Mouse (Mus musculus): Measurements from ENCODE around the gene Cd276.

The Cd276 gene

DNA sequence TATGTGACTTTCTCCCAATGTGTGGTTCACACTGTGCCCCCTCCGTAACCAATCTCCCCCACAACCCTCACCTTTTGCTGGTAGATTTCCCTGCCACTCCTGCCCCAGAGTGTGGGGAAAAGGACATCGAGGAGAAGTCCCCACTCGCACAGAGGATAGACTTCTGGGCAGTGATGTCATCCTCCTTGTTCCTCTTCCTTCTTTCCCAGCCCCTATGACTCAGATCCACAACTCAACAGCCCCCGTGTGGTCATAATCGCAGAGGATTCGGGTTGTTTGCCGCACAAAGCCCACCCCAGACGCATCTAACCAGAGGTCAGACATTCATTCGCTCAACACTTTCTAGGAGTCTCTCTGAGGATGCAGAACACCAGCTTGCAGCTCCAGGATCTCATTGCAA, 3.2 kb downstream of the Cd276 start:
- no peak for DNase-seq (ENCODE audit: low spot score in 2 of 2)

DNA sequence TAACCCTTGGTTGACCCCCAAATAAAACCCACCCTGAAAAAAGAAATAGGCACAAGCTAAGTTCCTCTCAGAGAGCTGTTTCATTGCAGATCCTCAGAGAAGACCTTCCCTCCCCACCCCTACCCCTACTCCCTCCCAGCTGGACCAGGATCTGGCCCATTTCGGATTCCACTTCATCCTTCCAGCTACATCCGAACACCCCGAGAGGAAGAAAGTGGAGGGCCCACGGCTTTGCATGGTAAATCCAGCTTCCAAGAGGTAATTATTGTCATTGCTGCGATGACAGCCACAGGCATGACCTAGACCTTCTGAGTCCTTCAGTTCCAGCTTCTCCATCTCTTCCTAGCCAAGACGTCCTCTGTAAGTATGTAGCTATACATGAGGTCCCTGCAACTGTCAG, 4.3 kb downstream of the Cd276 start:
- DNase-seq (ENCODE audit: low spot score in 2 of 2): no peak

DNA sequence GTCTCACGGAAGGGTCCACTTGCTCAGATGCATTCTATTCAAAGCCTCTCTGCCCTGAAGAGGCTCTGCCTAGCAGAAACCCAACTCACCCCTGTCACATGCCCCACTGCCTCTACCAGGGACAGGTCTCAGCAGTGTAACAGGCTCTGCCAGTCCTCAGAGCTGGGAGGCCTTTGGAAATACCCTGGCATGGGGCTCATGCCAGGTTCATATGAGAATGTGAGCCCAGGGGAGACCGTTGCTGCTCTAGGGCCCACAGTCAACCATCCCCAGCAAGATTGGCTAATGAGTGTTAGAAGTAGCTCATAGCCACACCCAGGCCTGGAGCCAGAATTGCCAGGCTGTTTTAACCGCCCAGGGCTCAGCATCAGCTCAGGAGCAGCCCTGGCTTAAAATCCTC, 5.5 kb downstream of the Cd276 start:
- no peak for DNase-seq (ENCODE audit: low spot score in 2 of 2)

DNA sequence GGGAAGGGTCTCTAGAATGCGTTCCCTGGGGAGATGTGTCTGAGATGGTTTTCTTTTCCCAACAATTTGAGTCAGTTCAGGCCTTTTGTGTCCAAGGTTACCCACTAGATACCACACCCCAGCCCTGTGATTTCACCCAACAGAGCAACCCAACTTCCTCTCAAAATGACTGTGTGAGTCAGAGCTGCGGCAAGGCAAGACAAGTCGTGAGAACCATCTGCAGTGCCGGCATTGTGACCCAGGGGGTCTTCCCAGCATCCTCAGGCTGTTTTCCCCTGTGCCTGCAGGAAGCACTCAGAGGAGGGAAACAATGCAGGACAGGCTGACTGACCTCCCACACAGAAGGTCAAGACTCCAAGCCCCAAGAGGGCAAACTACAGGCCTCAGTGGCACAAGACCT, 6.3 kb downstream of the Cd276 start:
- DNase-seq (ENCODE audit: low spot score in 2 of 2): no peak

GRCm38 (mm10) chr9:58546630-58547360, 8.4 kb downstream of the Cd276 start:
- peak; percentile 53 to 78 for DNase-seq (ENCODE audit: low spot score in 2 of 2)

DNA sequence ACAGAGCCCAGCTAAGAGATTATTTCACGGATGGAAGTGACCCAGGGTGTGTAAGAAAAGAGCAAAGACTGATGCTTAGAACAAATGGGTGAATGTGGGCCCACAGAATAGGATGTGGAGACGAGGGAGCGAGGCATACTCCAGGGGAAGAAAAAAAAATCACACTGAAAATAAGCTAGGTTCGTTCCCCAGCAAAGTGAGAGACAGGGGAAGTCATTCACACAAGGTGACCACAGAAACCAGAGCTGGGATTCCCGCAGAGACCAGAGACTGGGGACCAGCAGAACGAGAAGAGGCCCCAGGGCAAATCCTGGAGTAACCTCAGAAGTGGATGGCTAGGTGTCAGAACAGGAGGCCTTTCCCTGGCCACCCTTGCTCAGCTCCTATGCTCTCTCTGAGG, 9.8 kb downstream of the Cd276 start:
- DNase-seq (ENCODE audit: low spot score in 2 of 2): no peak

- peak; percentile 46 to 68 for DNase-seq (ENCODE audit: low spot score in 2 of 2)
Measured at GRCm38 (mm10) chr9:58544879-58545324, 10.3 kb downstream of the Cd276 start.

DNA sequence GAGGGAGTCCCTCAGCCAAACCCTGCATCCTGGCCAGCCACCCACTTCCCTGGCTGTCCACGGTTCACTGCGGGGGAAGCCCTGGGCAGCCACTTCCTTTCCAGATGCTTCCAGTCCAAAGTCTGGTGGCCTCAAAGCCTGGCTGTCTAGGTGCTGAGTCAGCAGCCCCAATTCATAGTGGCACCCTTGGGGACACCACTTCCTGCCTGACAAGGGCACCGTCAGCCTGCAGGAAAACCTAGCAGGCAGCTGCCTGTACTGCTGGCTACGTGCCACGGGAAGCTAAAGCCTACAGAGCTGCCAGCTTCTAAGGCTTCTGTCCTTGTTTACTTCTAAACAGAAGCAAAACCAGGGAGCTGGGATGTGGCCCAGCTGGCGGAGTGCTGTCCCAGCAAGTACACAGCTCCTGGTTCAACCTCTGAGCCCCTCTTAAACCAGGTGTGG, 13.3 kb downstream of the Cd276 start:
- peak; percentile 90 to 92 for DNase-seq (ENCODE audit: low spot score in 2 of 2)

- DNase-seq (ENCODE audit: low spot score in 2 of 2): peak; percentile 68 to 73
Measured at GRCm38 (mm10) chr9:58539886-58540285, 15.4 kb downstream of the Cd276 start.

DNA sequence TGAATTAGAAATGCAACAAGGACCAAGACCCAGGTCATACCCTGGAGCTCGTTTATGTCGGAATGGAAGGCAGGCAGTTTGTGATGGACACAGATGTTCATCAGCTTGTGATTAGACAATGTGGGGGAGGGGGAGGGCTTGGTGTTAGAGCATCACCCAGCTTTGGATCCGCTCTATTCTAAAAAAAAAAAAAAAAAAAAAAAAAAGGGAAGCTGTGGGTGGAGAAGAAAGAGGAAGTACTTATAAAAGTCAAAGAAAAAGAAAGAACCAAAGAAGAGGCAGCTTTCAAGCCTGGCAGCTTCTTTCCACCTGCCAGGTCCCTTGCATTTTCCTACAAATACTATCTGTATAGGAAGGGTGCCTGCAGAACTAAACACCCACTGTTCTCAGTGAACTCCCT, 17.5 kb downstream of the Cd276 start:
- DNase-seq (ENCODE audit: low spot score in 2 of 2): no peak

GRCm38 (mm10) chr9:58535447-58536134, 19.6 kb downstream of the Cd276 start:
- DNase-seq (ENCODE audit: low spot score in 2 of 2): peak; percentile 65 to 74

GRCm38 (mm10) chr9:58534766-58535165, 20.5 kb downstream of the Cd276 start:
- peak; percentile 67 to 73 for DNase-seq (ENCODE audit: low spot score in 2 of 2)

DNA sequence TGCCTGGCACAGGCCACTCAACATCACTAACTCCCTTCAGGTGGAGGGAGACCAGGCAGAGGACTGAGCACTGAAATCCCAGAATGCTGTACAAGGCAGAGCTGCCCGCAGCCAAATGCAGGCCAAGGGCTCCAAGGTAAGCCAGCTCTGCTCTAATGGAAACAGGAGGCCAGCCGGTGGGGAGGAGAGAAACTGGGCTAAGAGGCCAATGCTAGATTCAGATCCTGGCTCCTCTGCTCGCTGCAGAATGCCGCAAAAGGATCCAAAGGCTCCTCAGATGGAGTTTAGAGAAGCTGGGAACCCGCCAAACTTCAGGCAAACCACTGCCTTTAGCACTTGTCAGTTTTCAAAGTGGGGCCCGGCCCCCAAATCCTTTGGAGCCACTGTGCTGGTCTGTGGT, 21.9 kb downstream of the Cd276 start:
- peak; percentile 40 to 49 for DNase-seq (ENCODE audit: low spot score in 2 of 2)

- no peak for DNase-seq (ENCODE audit: low spot score in 2 of 2)
Measured at GRCm38 (mm10) chr9:58532236-58532635, 23.0 kb downstream of the Cd276 start.

DNA sequence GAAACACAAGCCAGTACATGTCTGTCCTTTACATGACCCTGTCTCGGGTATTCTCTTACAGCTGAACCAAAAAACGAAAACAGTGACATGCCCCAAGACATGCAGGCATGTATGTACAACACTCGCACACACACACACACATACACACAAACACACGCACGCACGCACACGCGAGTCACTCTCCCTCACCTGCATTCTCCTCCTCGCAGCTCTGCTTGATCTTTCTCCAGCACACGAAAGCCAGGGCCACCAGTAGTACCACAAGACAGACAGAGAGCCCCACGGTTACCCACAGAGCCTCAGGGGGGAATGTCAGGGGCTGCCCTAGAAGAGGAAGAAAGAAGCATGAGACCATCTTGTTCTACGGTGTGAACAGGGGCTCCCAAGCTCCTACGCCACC, 24.8 kb downstream of the Cd276 start:
- DNase-seq (ENCODE audit: low spot score in 2 of 2): no peak

GRCm38 (mm10) chr9:58527841-58528240, 27.4 kb downstream of the Cd276 start:
- no peak for DNase-seq (ENCODE audit: low spot score in 2 of 2)

DNA sequence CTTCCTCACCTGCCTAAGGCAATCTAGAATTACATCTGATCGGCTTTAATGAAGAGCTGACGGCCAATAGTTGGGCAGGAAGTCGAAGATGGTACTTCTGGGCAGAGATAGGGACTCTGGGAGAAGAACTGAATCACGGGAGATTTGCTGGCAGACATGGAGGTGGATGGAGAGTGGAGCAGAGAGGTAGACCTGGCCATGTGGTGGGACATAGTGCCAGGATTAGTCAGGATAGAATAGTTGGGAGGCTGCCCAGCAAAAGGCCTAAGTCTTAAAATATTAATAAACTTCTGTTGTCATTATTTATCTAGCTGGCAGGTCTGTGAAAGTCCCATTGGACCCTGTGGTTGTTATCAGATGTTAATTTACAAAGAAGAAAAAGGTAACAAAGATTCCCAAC, 30.1 kb downstream of the Cd276 start:
- no peak for DNase-seq (ENCODE audit: low spot score in 2 of 2)

- no peak for DNase-seq (ENCODE audit: low spot score in 2 of 2)
Measured at GRCm38 (mm10) chr9:58521883-58522423, 33.3 kb downstream of the Cd276 start.

GRCm38 (mm10) chr9:58520816-58521581, 34.2 kb downstream of the Cd276 start:
- DNase-seq (ENCODE audit: low spot score in 2 of 2): no peak

GRCm38 (mm10) chr9:58519953-58520352, 35.3 kb downstream of the Cd276 start:
- DNase-seq (ENCODE audit: low spot score in 2 of 2): no peak

GRCm38 (mm10) chr9:58517866-58518750, 37.1 kb downstream of the Cd276 start:
- DNase-seq (ENCODE audit: low spot score in 2 of 2): no peak

Measured in right cerebral cortex, postnatal 10 days (tissue).